Mouse (Mus musculus) midbrain, embryonic 12.5 days (tissue): Measurements from ENCODE around the gene Clstn1. TPM values are rescaled to one million over a fixed set of nuclear protein-coding genes. Genes with fewer than 3 reads are reported as not detected.

ENCODE experiments used
- ATAC-seq: fragments of 200-750 bp; cut with Nextera tagmentation; 2 replicates; pipeline ENCODE4 v1.8.0; 2017; ENCODE audit warnings: low read depth, moderate TSS enrichment, moderate library complexity; ENCODE audit not compliant: low FRiP score
- H3K27ac ChIP-seq: fragments of 300-500 bp; sonication (generic); replicated peaks from 2 replicates; pipeline ENCODE4 v1.5.1; 2016; ENCODE audit warnings: mild to moderate bottlenecking
- H3K27me3 ChIP-seq: fragments of 300-500 bp; sonication (generic); 2 replicates; pipeline ENCODE4 v1.6.1; 2016; ENCODE audit warnings: mild to moderate bottlenecking
- H3K36me3 ChIP-seq: fragments of 300-500 bp; sonication (generic); 2 replicates; pipeline ENCODE4 v1.6.1; 2016
- H3K4me1 ChIP-seq: fragments of 300-500 bp; sonication (generic); 2 replicates; pipeline ENCODE4 v1.6.1; 2016
- H3K4me2 ChIP-seq: fragments of 300-500 bp; sonication (generic); replicated peaks from 2 replicates; pipeline ENCODE4 v1.6.1; 2016; ENCODE audit warnings: mild to moderate bottlenecking, moderate library complexity
- H3K4me3 ChIP-seq: fragments of 300-500 bp; sonication (generic); 2 replicates; pipeline ENCODE4 v1.5.1; 2016; ENCODE audit warnings: mild to moderate bottlenecking
- H3K9ac ChIP-seq: fragments of 300-500 bp; sonication (generic); replicated peaks from 2 replicates; pipeline ENCODE4 v1.6.1; 2016; ENCODE audit warnings: mild to moderate bottlenecking, moderate library complexity
- H3K9me3 ChIP-seq: fragments of 300-500 bp; sonication (generic); 2 replicates; pipeline ENCODE4 v1.6.1; 2016; ENCODE audit warnings: mild to moderate bottlenecking
- WGBS: fragments of 180-500 bp; shearing (Covaris S2); methylation state at CpG from one replicate; pipeline ENCODE4 v1.1.7; 2016; 5-methylcytosine and 5-hydroxymethylcytosine counted together
- polyA plus RNA-seq: library from polyadenylated mRNA; unstranded; fragments of >200 nt; fragmentation: Nextera tagmentation; extraction: Ambion mirVana; gene quantifications from 2 replicates; pipeline ENCODE4 v1.2.1, GENCODE M21; 2016

Clstn1 gene
- polyA plus RNA-seq, 1 experiment from 2014 or later, result 84.4 TPM

DNA sequence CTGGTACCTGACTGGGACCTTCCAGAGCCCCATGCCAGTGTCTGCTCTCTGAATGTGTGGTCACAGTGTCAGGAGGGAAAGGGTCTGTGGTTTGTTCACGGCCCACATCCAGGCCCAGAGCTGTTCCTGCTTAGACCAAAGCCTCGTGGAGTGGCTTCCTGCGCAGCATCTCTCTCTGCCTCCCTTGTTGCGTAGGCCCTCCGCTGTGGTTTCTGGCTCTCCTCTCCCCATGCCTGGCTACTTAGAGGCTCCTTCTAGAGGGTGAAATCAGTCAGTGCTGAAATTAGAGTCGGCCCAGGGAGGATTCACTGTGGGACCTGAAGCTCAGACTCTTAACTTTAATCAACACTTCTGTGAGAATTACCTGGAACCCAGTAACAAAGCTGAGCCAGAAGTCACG is 32.4 kb upstream of the Clstn1 start:
- H3K9ac ChIP-seq, result no peak overlapping the region
- H3K36me3 ChIP-seq, result peaks cover 6% of the 10 kb centered on the region
- H3K4me2 ChIP-seq, result no peak overlapping the region
- no peaks in the 10 kb centered on the region for H3K4me1 ChIP-seq
- no peak overlapping the region for H3K4me3 ChIP-seq
- ATAC-seq, result no peak
- 87% methylated on average over 7 of the region's 7 CpGs for WGBS
- H3K27me3 ChIP-seq, result no peaks in the 10 kb centered on the region
- H3K27ac ChIP-seq, result no peak overlapping the region
- H3K9me3 ChIP-seq, result no peaks in the 10 kb centered on the region

DNA sequence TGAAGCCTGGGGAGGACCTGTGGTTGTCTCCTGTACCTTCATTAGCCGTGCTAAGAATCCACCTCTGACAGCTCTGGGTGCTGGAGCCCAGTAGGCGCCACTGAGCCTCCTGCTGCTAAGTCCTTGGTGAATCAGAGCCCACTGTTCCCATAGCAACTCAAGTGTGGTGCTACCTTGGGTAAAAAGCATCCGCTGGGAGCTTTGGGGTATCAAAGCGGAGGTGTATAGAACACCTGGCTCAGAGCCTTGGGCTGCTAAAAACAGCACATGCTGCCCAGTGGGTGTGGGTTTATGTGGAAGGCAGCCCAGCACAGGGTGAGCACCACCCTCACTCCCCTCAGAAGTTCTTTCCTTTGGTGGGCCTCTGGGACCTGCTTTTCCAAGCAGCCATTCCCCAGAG is 30.2 kb upstream of the Clstn1 start:
- no peak for ATAC-seq
- H3K9me3 ChIP-seq, result peaks cover 9% of the 10 kb centered on the region; the same call in 1 of the 2 replicates
- 85% methylated on average over 4 of the region's 4 CpGs for WGBS
- H3K4me3 ChIP-seq, result no peak overlapping the region
- peaks cover 17% of the 10 kb centered on the region for H3K36me3 ChIP-seq
- no peak overlapping the region for H3K9ac ChIP-seq
- H3K27me3 ChIP-seq, result no peaks in the 10 kb centered on the region
- H3K4me2 ChIP-seq, result no peak overlapping the region
- no peaks in the 10 kb centered on the region for H3K4me1 ChIP-seq
- H3K27ac ChIP-seq, result no peak overlapping the region

DNA sequence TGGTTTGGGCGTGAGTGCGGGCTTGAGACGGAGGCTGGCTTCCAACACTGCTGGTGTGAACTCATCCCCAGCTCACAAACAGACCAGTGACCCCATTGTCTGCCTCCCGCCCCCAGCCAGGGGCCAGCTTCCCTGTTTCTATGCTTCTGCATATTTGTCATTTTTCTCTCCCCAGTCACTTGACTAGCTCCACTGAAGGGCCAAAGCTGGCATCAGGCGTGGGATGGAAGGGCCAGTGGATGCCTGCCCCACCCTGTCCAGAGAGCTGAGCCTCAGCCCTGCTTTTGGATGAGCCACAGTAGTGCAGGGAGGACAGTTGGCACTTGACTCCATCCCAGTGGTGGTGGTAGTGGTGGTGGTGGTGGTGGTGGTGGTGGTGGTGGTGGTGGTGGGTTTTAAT is 28.4 kb upstream of the Clstn1 start:
- peaks cover 12% of the 10 kb centered on the region for H3K4me1 ChIP-seq
- no peak overlapping the region for H3K9ac ChIP-seq
- peaks cover 13% of the 10 kb centered on the region for H3K36me3 ChIP-seq
- WGBS, result 81% methylated on average over 5 of the region's 5 CpGs
- no peak overlapping the region for H3K4me3 ChIP-seq
- no peak overlapping the region for H3K4me2 ChIP-seq
- no peaks in the 10 kb centered on the region for H3K27me3 ChIP-seq
- H3K9me3 ChIP-seq, result peaks cover 9% of the 10 kb centered on the region; the same call in 1 of the 2 replicates
- ATAC-seq, result no peak
- no peak overlapping the region for H3K27ac ChIP-seq

DNA sequence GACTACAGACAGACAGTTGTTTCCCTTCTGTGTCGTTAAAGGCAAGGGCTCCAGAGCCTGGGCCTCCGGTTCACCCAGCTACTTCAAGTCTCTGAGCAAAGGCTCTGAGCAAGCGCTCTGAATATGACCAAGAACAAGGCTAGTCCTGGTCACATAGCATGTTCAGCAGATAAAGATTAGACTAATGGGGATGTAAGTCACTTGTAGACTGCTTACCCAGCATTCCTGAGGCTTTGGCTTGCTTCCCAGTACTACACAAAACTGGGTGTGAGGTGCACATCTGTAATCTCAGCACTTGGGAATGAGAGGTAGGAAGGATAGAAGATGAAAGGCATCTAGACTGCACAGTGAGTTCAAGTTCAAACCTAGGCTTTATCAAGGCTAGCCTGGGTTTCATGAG is 27.9 kb upstream of the Clstn1 start:
- H3K27ac ChIP-seq, result no peak overlapping the region
- H3K36me3 ChIP-seq, result peaks cover 13% of the 10 kb centered on the region
- no peak for ATAC-seq
- WGBS, result 95% methylated on average over 3 of the region's 3 CpGs
- no peak overlapping the region for H3K4me2 ChIP-seq
- peaks cover 9% of the 10 kb centered on the region; the same call in 1 of the 2 replicates for H3K9me3 ChIP-seq
- no peaks in the 10 kb centered on the region for H3K27me3 ChIP-seq
- H3K4me3 ChIP-seq, result no peak overlapping the region
- H3K9ac ChIP-seq, result no peak overlapping the region
- peaks cover 17% of the 10 kb centered on the region for H3K4me1 ChIP-seq

DNA sequence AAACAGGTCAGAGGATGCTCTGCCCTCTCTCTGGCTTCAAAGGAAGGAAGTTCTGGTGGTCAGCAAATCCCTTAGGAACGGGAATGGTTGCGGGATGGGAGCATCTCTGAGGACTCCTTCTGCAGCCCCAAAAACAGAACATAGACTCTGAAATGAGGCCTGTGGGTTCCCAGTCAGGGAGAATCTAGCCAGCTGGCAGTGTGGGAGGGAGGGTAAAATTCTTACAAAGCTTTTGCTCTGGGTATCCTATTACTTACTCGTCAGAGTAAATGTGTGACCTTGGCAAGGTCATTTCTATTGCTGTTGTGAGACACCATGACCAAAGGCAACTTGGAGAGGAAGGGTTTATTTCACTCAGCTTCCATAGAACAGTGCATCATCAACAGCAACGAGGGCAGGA is 24.9 kb upstream of the Clstn1 start:
- Histone ChIP-seq H3K4me3 (no peak overlapping the region), H3K36me3 (peaks cover 13% of the 10 kb centered on the region), H3K27ac (no peak overlapping the region), H3K9me3 (peaks cover 9% of the 10 kb centered on the region; the same call in 1 of the 2 replicates), H3K27me3 (no peaks in the 10 kb centered on the region), H3K4me2 (no peak overlapping the region), H3K9ac (no peak overlapping the region), H3K4me1 (peaks cover 42% of the 10 kb centered on the region)
- 94% methylated on average over 4 of the region's 4 CpGs for WGBS
- no peak for ATAC-seq

DNA sequence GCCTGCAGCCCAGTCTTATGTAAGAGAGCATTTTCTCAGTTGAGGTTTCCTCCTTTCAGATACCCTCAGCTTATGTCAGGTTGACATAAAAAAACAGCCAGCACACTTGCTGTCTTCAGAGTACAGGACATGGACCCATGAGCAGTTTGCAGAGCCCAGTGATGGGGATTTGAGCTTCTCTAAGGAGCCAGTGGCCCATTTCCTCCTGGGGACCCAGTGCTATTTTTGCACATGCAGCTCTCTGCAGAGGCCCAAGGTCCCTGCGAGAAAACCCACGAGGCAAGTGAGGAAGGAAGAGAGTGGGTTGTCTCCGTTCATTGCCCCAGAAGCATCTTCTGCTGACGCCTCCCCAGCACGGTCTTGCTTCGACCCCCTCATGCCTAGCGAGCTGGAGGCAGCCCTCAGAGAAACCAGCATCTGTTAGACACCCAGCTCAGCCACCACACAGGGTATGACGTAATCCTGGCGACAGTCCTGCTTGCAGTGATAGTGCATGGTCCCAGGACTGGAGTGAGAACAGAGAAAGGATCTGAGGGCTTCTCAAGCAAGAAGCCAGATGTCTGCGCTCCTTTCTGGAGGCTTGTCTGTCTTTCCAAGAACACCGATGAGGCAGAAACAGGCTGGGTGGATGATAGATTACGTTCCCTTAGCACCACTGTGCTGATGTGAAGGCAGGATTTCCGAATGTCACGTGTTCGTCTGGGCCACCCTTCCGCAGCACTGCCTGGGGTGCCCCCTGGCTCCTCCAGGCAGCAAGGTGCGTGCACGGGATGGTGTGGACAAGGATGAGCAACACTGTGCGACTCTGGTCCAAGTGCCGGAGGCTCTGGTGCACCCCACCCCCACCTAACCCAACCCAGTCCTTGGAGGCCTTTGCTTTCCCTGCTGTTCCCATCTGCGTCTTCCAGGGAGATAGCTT is 24.0 kb upstream of the Clstn1 start:
- Histone ChIP-seq H3K4me1 (peaks cover 42% of the 10 kb centered on the region), H3K27me3 (no peaks in the 10 kb centered on the region), H3K36me3 (peaks cover 11% of the 10 kb centered on the region), H3K27ac (peak overlapping the region; percentile 82), H3K9ac (peak overlapping the region; percentile 34; the same call in 1 of the 2 replicates), H3K4me2 (no peak overlapping the region), H3K4me3 (no peak overlapping the region), H3K9me3 (peaks cover 9% of the 10 kb centered on the region; the same call in 1 of the 2 replicates)
- 67% methylated on average over 21 of the region's 21 CpGs for WGBS
- peak; percentile 69 for ATAC-seq

DNA sequence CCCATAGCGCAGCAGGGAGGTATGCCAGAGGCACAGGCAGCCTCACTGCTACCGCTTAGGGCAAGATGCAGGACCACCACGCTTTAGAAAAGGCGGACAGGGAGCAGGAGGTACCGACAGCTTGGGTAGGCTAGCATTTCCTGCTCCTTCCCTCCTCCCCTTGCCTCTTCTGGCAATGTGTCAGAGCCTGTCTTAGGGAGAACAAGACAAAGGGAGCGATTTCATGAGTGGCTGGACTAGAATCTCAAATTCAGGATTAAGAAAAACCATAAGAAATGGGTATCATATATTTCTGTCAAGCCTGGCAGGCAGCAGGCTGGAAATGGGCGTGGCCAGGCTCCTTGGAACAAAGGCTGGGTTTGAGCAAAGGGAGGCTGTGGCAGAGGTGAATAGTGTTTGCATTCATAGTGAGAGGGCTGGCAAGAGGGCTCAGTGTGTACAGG is 23.3 kb upstream of the Clstn1 start:
- H3K4me1 ChIP-seq, result peaks cover 49% of the 10 kb centered on the region
- H3K9me3 ChIP-seq, result peaks cover 9% of the 10 kb centered on the region; the same call in 1 of the 2 replicates
- peak overlapping the region; percentile 82 for H3K27ac ChIP-seq
- H3K4me2 ChIP-seq, result no peak overlapping the region
- 28% methylated on average over 7 of the region's 7 CpGs for WGBS
- peak overlapping the region; percentile 34; the same call in 1 of the 2 replicates for H3K9ac ChIP-seq
- ATAC-seq, result peak; percentile 45; the same call in 1 of the 2 replicates
- no peak overlapping the region for H3K4me3 ChIP-seq
- no peaks in the 10 kb centered on the region for H3K27me3 ChIP-seq
- peaks cover 11% of the 10 kb centered on the region for H3K36me3 ChIP-seq

DNA sequence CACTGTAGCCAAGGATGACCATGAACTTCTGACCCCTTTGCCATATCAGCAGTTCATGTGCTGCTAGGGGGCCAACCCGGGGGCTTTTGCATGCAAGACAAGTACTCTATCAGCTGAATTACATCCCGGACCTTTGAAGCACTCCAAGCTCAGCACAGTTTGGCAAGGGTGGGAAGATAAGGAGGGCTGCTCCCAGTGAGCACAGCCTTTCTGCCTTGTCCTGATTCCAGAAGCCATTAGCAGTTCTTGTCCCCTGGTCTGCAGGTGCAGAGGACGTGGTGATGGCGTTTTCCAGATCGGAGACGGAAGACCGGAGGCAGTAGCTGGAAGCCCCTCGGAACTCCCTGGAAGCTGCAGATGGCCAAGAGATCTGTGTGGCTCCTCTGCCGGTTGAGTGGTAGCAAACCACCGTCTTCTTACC is 22.3 kb upstream of the Clstn1 start:
- Histone ChIP-seq H3K27ac (0 out of 2 replicates have a peak overlapping the region, but pooled peaks have one; percentile 2), H3K4me3 (no peak overlapping the region)

DNA sequence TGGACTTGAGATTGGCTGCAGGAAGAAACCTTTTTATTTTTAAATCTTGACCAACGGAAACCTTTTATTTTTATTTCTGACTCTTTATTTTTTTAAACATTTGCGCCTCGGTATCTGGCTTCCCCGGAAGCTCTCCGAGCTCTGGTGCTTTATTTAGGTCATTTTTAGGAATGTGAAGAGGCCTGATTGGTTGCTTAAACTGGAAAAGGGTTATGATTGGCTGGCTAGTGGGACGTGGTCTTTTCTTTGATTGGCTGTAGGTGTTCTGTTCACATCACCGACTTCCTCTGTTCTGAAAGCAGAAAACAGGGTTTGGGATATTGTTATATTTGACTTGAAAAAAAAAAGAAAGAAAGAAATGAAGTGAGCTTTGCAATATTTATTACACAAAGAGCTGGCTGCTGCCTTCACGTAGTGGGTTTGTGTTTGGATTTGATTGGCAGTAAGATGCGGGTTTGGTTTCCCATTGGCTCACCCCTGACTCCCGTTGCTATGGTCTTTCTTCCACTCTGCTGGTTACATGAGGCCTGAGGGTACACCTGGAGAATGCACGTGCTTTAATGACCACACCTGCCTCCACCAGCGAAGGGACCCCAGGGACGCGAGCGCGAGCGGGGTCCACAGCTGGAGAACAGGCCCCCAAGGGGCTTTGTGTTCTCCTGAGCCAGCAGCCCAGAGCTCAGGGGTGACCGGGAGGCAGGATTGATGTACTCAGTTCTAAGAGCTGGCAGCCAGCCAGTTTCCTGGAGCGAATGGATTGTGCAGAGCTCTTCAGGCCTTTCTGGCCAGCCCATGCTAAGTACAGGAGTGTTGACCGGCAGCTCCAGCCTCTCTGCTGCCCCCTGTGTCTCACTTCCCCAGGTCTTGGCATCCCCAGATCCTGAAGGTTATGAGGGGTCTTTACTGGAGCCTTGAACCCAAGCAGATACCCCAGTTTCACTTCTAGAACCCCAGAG is 21.5 kb upstream of the Clstn1 start:
- H3K36me3 ChIP-seq, result peaks cover 6% of the 10 kb centered on the region
- peaks cover 7% of the 10 kb centered on the region; the same call in 1 of the 2 replicates for H3K9me3 ChIP-seq
- no peaks in the 10 kb centered on the region for H3K27me3 ChIP-seq
- no peak overlapping the region for H3K4me3 ChIP-seq
- peaks cover 57% of the 10 kb centered on the region for H3K4me1 ChIP-seq
- WGBS, result 64% methylated on average over 20 of the region's 20 CpGs
- no peak overlapping the region for H3K9ac ChIP-seq
- H3K27ac ChIP-seq, result peak overlapping the region; percentile 59
- peak overlapping the region; percentile 13; the same call in 1 of the 2 replicates for H3K4me2 ChIP-seq
- ATAC-seq, result no peak

More for the DNA sequence above, 22.3 kb upstream of the Clstn1 start:
- peaks cover 11% of the 10 kb centered on the region for H3K36me3 ChIP-seq
- H3K4me1 ChIP-seq, result peaks cover 57% of the 10 kb centered on the region
- ATAC-seq, result no peak
- H3K9ac ChIP-seq, result no peak overlapping the region
- no peaks in the 10 kb centered on the region for H3K27me3 ChIP-seq
- H3K9me3 ChIP-seq, result peaks cover 9% of the 10 kb centered on the region; the same call in 1 of the 2 replicates
- H3K4me2 ChIP-seq, result no peak overlapping the region; the same call in 1 of the 2 replicates
- 89% methylated on average over 10 of the region's 10 CpGs for WGBS

DNA sequence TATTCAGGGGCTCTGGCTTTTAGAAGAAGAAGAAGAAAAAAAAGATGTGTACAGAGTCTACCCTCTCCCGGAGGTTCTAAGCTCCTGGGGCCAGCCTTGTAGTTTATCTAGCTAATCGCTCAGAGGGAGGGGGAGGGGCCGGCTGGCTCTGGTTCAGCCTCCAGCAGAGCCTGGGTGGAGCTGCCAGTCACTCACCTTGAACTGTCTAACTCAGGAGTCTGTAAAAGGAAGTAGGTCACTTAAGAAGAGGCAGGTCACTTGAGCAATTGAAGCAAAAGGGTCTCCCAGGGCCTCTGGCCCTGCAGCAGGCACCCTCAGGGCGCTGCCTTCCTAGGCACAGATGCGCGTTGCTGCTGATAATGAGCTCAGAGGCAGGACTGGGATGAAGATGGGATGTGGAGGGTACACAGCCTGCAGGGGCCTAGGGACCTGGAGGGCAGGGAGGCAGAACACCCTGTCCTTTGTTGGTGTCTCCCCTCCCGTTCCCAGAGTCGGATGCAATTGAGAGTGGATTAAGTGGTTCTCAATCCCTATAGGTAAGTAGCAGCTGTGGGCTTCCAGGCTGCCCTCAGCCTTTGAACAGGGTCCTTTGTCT is 18.7 kb upstream of the Clstn1 start:
- ATAC-seq, result peak; percentile 52
- Histone ChIP-seq H3K4me3 (no peak overlapping the region), H3K36me3 (no peaks in the 10 kb centered on the region), H3K4me1 (peaks cover 51% of the 10 kb centered on the region), H3K27ac (peak overlapping the region; percentile 66), H3K4me2 (no peak overlapping the region), H3K9ac (no peak overlapping the region), H3K9me3 (no peaks in the 10 kb centered on the region), H3K27me3 (no peaks in the 10 kb centered on the region)
- 9% methylated on average over 8 of the region's 8 CpGs for WGBS

DNA sequence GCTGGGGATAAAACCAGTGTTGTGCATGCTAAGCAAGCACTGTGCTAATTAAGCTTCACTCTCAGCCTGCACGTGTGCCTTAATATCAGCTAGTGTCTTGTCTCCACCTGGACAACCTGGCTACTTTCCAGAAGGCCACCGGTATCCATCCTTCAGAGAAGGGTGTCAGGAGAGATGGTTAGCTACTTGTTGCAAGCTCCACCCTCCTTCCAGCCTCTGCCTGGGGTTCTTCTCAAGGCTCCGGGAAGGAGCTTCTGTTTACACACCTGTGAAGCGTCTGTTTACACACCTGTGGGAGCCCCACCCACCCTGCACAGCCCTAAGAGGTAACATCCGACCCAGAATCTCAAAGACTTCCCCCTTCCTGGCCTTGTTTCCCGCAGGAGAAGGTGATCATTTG is 17.6 kb upstream of the Clstn1 start:
- Histone ChIP-seq H3K4me1 (peaks cover 43% of the 10 kb centered on the region), H3K27me3 (0 out of 2 replicates have a peak, but pooled peaks cover 7% of the 10 kb centered on the region), H3K4me3 (no peak overlapping the region), H3K4me2 (no peak overlapping the region), H3K36me3 (no peaks in the 10 kb centered on the region), H3K9ac (no peak overlapping the region), H3K9me3 (no peaks in the 10 kb centered on the region), H3K27ac (no peak overlapping the region)
- 65% methylated on average over 6 of the region's 6 CpGs for WGBS
- ATAC-seq, result no peak
